Mouse (Mus musculus): Measurements from ENCODE around the gene Pip5k1c. TPM values are rescaled to one million over a fixed set of nuclear protein-coding genes. Genes with fewer than 3 reads are reported as not detected.

Gene Pip5k1c
- polyA plus RNA-seq, 1 experiment from 2014 or later, result 13.2 TPM

DNA sequence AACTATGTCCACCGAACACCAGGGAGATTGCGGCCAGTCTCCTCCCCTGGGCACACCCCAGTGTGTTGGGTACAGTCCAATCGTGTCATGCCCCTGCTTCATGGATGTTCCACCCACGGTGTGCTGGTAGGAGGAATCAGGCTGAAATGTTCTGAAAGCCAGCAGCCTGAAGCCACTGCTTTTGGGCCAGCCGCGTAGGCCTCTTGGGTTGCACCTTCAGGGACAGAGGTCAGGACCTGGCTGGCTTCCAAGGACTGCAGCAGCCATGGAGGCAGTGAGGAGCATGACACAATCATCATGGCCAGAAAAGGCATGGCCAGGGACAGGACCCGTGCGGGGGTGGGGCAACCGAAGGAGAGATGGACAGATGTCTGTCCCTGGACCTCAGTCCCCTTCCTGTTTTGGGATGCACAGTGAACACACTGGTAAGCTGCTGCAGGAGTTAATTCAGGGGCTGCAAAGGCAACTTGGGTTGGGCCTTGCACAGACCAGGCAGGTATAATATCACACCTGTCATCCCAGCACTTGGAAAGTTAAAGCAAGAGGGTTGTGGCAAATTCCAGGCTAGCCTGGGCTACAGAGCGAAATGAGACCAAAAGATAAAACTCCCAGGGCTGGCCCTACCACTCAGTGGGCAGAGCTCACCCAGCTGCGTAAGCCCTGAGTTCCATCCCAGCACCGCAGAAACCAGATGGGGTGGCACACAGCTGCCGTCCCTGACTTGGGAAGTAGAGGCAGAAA, 26.0 kb downstream of the Pip5k1c start:
- H3K4me2 ChIP-seq, result peak overlapping the region; percentile 95

DNA sequence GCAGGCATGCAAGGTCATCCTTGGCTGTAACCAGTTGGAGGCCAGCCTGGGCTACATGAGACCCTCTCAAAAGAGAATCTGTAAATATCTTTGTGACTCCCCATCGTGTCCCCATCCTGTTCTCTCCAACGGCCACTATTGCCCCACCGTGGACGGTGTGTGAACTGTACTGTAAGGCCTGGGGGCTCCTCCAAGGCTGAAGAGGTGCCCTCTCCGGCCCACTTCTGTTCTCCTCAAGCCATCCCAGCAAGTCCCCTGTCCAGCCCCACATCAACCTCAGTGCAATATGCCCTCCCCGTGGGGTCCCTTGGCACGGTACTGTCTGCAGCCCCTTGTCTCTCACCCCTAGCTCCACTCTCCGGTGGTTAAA, 26.6 kb downstream of the Pip5k1c start:
- Histone ChIP-seq H3K9me3 (replicated peaks) (no peaks in the 10 kb centered on the region), H3K4me1 (replicated peaks) (peaks cover 67% of the 10 kb centered on the region), H3K4me2 (peak overlapping the region; percentile 95), H3K36me3 (peaks cover 59% of the 10 kb centered on the region), H3K27me3 (no peaks in the 10 kb centered on the region), H3K27ac (peak overlapping the region; percentile 90), H3K9ac (peak overlapping the region; percentile 80), H3K4me3 (replicated peaks) (peak overlapping the region; percentile 99)
- WGBS (ENCODE audit: insufficient replicate concordance), result 39% methylated on average over 8 of the region's 8 CpGs
- no peak for ATAC-seq (ENCODE audit: low read depth)
- no peak for DNase-seq

More for the DNA sequence above, 26.0 kb downstream of the Pip5k1c start:
- H3K36me3 ChIP-seq, result peaks cover 59% of the 10 kb centered on the region
- no peaks in the 10 kb centered on the region for H3K9me3 ChIP-seq (replicated peaks)
- DNase-seq, result no peak
- ATAC-seq (ENCODE audit: low read depth), result no peak
- peak overlapping the region; percentile 90 for H3K27ac ChIP-seq
- H3K4me1 ChIP-seq (replicated peaks), result peaks cover 66% of the 10 kb centered on the region
- peak overlapping the region; percentile 80 for H3K9ac ChIP-seq
- H3K27me3 ChIP-seq, result no peaks in the 10 kb centered on the region
- WGBS (ENCODE audit: insufficient replicate concordance), result 78% methylated on average over 13 of the region's 13 CpGs
- peak overlapping the region; percentile 99; the same call in 1 of the 2 replicates for H3K4me3 ChIP-seq (replicated peaks)

DNA sequence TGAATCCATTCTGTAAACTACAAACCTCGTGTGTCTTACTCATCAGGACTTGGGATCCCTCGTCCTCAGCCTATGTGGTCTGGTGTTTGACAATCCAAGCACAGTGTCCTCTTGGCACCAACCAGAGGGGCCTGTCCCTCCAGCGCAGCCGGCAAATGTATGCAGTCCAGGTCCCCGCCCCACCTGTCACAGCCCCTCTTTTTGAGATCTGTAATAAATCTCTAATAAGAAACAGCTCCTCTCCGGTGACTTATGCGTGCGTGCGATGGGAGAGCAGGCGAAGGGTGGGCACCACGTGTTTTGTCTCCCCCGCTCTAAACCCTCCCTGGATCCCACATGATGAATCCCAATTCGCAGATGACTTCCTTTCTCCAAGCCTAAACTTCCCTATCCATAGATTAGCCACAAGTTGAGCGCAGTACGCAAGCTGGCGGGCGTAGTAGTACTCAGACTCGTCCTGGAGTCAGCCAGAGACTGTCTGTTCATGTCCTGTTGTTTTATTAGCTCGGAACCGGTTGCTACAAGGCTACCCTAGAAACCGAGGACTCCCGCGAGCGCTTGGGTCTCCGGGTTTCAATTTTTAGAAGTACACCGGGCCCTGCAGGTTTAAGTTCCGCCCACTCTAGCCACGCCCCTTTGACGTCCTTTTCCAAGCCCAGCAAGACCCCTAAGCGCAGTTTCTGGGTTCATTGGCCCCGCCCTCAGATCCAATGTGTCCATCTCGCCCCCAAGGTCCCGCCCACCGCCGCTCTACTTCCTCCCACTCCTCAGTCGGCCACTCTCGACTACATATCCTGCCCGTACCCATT, 27.2 kb downstream of the Pip5k1c start:
- H3K27ac ChIP-seq, result peak overlapping the region; percentile 90
- H3K4me2 ChIP-seq, result peak overlapping the region; percentile 95
- DNase-seq, result peak; percentile 96
- H3K4me3 ChIP-seq (replicated peaks), result peak overlapping the region; percentile 99
- WGBS (ENCODE audit: insufficient replicate concordance), result under 1% methylated on average over 38 of the region's 38 CpGs
- peaks cover 67% of the 10 kb centered on the region for H3K4me1 ChIP-seq (replicated peaks)
- H3K9me3 ChIP-seq (replicated peaks), result no peaks in the 10 kb centered on the region
- H3K36me3 ChIP-seq, result peaks cover 59% of the 10 kb centered on the region
- H3K9ac ChIP-seq, result peak overlapping the region; percentile 80
- no peaks in the 10 kb centered on the region for H3K27me3 ChIP-seq
- no peak for ATAC-seq (ENCODE audit: low read depth)

DNA sequence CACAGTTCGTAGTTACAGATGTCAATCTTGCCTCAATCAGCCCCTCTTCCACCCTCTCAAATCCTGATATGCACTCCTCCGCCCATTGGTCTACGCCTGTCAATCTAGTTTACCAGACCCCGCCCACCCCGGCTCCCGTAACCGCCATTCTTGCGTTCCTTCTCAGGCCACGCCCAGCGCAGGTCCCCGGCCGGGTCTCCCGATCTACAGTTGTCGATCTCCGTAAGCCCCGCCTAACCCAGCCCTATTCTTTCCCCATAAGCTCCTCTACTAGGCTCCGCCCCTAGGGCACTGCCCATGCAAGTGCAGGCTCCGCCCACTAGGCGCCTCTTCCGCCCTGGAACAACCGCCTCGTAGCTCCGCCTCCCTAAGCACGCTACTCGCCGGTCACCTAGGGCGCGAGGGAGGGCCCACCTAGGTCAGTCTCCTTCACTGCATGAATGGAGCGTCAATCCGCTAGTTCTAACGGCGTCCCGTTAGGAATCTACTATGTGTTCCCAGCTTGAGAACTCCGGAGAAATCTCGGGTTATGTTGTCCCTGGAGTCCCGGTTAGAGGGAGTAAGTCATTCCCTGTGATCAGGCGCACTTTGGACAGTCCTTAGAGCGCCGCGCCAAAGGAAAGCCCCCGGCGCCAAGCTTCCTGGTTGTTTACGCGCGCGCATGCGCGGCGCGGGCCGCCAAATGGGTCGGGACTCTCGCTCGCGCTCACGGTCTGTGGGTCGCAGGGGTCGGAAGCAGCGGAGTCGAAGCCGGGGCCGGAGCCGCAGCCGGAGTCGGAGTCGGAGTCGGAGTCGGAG, 28.0 kb downstream of the Pip5k1c start, which contains the start of gene Cactin:
Cactin (plus strand) TSS at position 554 of the 798 bp plus-strand sequence.
- peak within 1 kb of the TSS; percentile 95 for H3K4me2 ChIP-seq
- peak within 1 kb of the TSS; percentile 97 for H3K9ac ChIP-seq
- ATAC-seq (ENCODE audit: low read depth) (peak; percentile 85), DNase-seq (peak; percentile 100)
- peak within 1 kb of the TSS; percentile 99 for H3K4me3 ChIP-seq (replicated peaks)
- no peaks in the 10 kb centered on the region for H3K27me3 ChIP-seq
- H3K36me3 ChIP-seq, result peaks cover 59% of the 10 kb centered on the region
- no peaks in the 10 kb centered on the region for H3K9me3 ChIP-seq (replicated peaks)
- H3K4me1 ChIP-seq (replicated peaks), result peaks cover 64% of the 10 kb centered on the region
- peak within 1 kb of the TSS; percentile 90 for H3K27ac ChIP-seq
- under 1% methylated on average over 68 of the region's 68 CpGs for WGBS (ENCODE audit: insufficient replicate concordance)

DNA sequence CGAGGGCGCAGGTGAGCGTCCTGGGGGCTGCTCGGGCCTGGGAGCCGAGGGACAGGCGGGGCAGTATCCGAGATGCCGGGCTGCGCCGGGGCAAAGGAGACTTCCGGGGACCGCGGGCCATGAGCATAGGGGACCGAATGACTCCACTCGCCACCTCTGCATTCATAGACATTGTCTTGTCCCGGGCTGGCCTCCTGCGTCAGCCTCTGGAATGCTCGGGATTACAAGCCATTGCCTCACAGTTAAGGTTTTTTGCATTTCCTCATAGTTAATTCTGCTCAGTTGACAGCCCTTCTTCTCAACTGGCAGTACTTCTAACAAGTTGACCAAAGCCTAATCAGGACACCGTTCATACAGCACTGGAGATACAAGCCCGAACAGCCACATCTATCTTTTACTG, 28.7 kb downstream of the Pip5k1c start:
- ATAC-seq (ENCODE audit: low read depth), result no peak
- H3K4me1 ChIP-seq (replicated peaks), result peaks cover 64% of the 10 kb centered on the region
- H3K4me3 ChIP-seq (replicated peaks), result peak overlapping the region; percentile 99
- no peak for DNase-seq
- WGBS (ENCODE audit: insufficient replicate concordance), result 1% methylated on average over 20 of the region's 20 CpGs
- peak overlapping the region; percentile 95 for H3K4me2 ChIP-seq
- no peaks in the 10 kb centered on the region for H3K27me3 ChIP-seq
- H3K36me3 ChIP-seq, result peaks cover 59% of the 10 kb centered on the region
- H3K9ac ChIP-seq, result peak overlapping the region; percentile 97
- peak overlapping the region; percentile 78 for H3K27ac ChIP-seq
- H3K9me3 ChIP-seq (replicated peaks), result no peaks in the 10 kb centered on the region

DNA sequence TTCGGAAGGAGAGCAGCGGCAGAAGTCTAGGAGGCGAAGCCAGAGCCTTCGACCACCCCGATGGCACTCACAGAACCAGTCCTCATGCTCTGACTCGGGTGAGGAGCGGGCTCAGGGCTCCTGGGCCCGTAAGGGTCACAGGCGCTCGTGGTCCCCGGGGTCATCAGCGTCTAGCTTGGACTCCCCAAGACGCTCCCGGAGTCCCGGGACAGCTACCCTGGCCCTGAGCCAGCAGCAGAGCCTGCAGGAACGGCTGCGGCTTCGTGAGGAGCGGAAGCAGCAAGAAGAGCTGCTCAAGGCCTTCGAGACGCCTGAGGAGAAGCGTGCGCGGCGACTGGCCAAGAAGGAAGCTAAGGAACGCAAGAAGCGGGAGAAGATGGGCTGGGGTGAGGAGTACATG, 29.7 kb downstream of the Pip5k1c start:
- Histone ChIP-seq H3K4me3 (replicated peaks) (peak overlapping the region; percentile 99), H3K27ac (peak overlapping the region; percentile 78; the same call in 1 of the 2 replicates), H3K9ac (peak overlapping the region; percentile 97), H3K4me2 (peak overlapping the region; percentile 95), H3K36me3 (peaks cover 69% of the 10 kb centered on the region), H3K27me3 (no peaks in the 10 kb centered on the region), H3K4me1 (replicated peaks) (peaks cover 64% of the 10 kb centered on the region), H3K9me3 (replicated peaks) (no peaks in the 10 kb centered on the region)
- no peak for ATAC-seq (ENCODE audit: low read depth)
- DNase-seq, result no peak
- 94% methylated on average over 27 of the region's 27 CpGs for WGBS (ENCODE audit: insufficient replicate concordance)

DNA sequence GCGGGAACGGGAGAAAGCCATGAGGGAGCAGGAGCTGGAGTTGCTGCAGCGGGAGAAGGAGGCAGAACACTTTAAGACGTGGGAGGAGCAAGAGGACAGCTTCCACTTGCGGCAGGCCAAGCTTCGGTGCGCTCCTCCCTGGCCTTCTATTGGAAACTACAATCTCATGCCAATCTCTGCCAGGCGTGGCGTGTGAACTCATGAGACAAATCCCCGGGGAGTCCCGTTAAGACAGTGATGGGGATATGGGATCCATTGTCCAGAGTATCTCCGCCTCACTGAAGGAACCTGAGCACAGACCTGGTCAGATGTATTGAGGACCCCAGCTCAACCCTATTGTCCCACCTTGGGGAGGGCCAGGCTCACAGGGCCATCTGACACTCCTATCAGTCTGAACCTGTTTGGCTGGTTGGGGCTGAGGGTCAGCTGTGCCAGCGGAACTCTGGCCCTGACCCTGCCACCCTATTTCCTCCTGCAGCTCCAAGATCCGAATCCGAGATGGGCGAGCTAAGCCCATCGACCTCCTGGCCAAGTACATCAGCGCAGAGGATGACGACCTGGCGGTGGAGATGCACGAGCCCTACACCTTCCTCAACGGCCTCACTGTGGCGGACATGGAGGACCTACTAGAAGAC, 30.5 kb downstream of the Pip5k1c start:
- 89% methylated on average over 23 of the region's 23 CpGs for WGBS (ENCODE audit: insufficient replicate concordance)
- Histone ChIP-seq H3K9me3 (replicated peaks) (no peaks in the 10 kb centered on the region), H3K4me2 (no peak overlapping the region), H3K4me1 (replicated peaks) (peaks cover 64% of the 10 kb centered on the region), H3K4me3 (replicated peaks) (peak overlapping the region; percentile 99), H3K36me3 (peaks cover 61% of the 10 kb centered on the region), H3K27me3 (no peaks in the 10 kb centered on the region), H3K27ac (no peak overlapping the region), H3K9ac (no peak overlapping the region; the same call in 1 of the 2 replicates)
- no peak for DNase-seq
- no peak for ATAC-seq (ENCODE audit: low read depth)

DNA sequence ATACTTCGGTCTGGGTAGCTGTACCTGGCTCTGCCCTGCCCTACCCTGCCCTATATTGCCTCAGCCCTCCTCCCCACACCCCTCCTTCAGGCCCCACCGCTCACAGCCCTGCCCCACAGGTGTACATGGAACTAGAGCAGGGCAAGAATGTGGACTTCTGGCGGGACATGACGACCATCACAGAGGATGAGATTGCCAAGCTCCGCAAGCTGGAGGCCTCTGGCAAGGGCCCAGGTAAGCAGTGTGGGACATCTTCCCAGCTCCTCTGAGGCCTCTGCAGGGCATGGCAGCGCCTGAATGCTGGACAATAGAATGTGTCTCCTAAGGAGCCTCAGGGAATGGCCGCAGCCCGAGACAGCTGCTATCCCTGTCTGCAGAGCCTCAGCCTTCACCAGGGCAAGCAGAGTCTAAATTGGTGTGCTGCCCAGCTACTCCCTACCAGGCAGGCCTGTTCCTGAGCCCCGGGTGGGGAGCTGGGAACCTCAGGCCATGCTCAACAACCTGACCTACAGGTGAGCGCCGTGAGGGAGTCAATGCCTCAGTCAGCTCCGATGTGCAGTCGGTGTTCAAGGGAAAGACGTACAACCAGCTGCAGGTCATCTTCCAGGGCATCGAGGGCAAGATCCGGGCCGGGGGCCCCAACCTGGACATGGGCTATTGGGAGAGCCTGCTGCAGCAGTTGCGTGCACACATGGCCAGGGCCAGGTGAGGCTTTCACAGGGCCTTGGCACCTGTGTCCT, 31.2 kb downstream of the Pip5k1c start:
- no peaks in the 10 kb centered on the region for H3K27me3 ChIP-seq
- no peak overlapping the region for H3K4me3 ChIP-seq (replicated peaks)
- DNase-seq (no peak), ATAC-seq (ENCODE audit: low read depth) (no peak)
- no peak overlapping the region for H3K27ac ChIP-seq
- H3K9ac ChIP-seq, result no peak overlapping the region; the same call in 1 of the 2 replicates
- WGBS (ENCODE audit: insufficient replicate concordance), result 95% methylated on average over 18 of the region's 18 CpGs
- no peak overlapping the region for H3K4me2 ChIP-seq
- H3K4me1 ChIP-seq (replicated peaks), result peaks cover 63% of the 10 kb centered on the region
- no peaks in the 10 kb centered on the region for H3K9me3 ChIP-seq (replicated peaks)
- H3K36me3 ChIP-seq, result peaks cover 54% of the 10 kb centered on the region

DNA sequence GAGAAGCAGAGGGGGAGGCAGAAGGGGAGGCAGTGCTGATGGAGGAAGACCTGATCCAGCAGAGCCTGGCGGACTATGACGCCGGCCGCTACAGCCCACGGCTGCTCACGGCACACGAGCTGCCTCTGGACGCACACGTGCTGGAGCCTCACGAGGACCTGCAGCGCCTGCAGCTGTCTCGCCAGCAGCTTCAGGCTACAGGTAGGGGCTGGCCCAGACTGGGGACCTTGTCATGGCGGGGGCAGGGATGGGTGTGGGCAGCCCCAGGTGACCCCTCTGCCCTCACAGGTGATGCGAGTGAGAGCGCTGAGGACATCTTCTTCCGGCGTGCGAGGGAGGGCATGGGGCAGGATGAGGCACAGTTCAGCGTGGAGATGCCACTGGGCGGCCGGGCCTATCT, 32.4 kb downstream of the Pip5k1c start:
- H3K9me3 ChIP-seq (replicated peaks), result no peaks in the 10 kb centered on the region
- no peak overlapping the region for H3K4me3 ChIP-seq (replicated peaks)
- H3K27me3 ChIP-seq, result no peaks in the 10 kb centered on the region
- H3K27ac ChIP-seq, result no peak overlapping the region
- no peak overlapping the region for H3K4me2 ChIP-seq
- 93% methylated on average over 21 of the region's 21 CpGs for WGBS (ENCODE audit: insufficient replicate concordance)
- H3K36me3 ChIP-seq, result peaks cover 53% of the 10 kb centered on the region
- no peak overlapping the region for H3K9ac ChIP-seq
- H3K4me1 ChIP-seq (replicated peaks), result peaks cover 61% of the 10 kb centered on the region
- DNase-seq (no peak), ATAC-seq (ENCODE audit: low read depth) (no peak)

DNA sequence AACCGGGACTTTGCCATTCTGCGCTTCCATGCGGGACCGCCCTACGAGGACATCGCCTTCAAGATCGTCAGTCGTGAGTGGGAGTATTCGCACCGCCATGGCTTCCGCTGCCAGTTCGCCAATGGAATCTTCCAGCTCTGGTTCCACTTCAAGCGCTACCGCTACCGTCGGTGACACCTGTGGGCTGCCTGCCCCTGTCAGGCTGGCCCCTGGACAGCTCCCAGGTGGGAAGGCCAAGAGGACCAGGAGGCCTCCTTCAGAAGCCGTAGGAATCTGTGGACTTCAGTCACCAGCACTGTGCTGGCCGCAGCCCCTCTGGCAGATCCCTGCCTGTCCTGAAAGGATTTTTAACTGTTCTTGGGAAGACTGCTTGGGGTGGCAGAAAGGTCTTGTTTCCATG, 33.0 kb downstream of the Pip5k1c start:
- Histone ChIP-seq H3K9ac (no peak overlapping the region), H3K27me3 (no peaks in the 10 kb centered on the region), H3K4me3 (replicated peaks) (no peak overlapping the region), H3K36me3 (peaks cover 53% of the 10 kb centered on the region), H3K4me1 (replicated peaks) (peaks cover 63% of the 10 kb centered on the region), H3K9me3 (replicated peaks) (no peaks in the 10 kb centered on the region), H3K27ac (peak overlapping the region; percentile 66; the same call in 1 of the 2 replicates), H3K4me2 (no peak overlapping the region)
- DNase-seq (no peak), ATAC-seq (ENCODE audit: low read depth) (no peak)
- WGBS (ENCODE audit: insufficient replicate concordance), result 92% methylated on average over 18 of the region's 18 CpGs

All from liver, embryonic 13.5 days (tissue).